Mouse (Mus musculus): ENCODE data around the gene Gm14190. TPM values are rescaled to one million over a fixed set of nuclear protein-coding genes. Genes with fewer than 3 reads are reported as not detected.
"Not testable (repeated sequence)": the region's sequence is repeated elsewhere in the genome, so short reads cannot be mapped to it uniquely, and the experiment has no call there.

Gene Gm14190
- not detected in 2 replicates for total RNA-seq (2021)
- long read RNA-seq, experiment 1 = 0 reads
- long read RNA-seq, experiment 2 = 0 reads

- no peak for DNase-seq
Observed at GRCm38 (mm10) chr11:99690463-99690862, at the start of gene Gm14190. Gene Gm14190 (minus strand): TSS chr11:99690740.

GRCm38 (mm10) chr11:99734190-99734589 is 43.6 kb upstream of the Gm14190 start, which contains the start of gene Gm14180:
Gene Gm14180 (minus strand): TSS chr11:99734290.
- no peak for DNase-seq

- DNase-seq = no peak
Observed at GRCm38 (mm10) chr11:99724061-99724460, 33.5 kb upstream of the Gm14190 start.

- no peak for DNase-seq
Observed at GRCm38 (mm10) chr11:99718759-99719158, 28.2 kb upstream of the Gm14190 start.

GRCm38 (mm10) chr11:99685235-99685634 is 5.3 kb downstream of the Gm14190 start:
- not testable (repeated sequence) for DNase-seq

- no peak for DNase-seq
Observed at GRCm38 (mm10) chr11:99683481-99683880, 7.1 kb downstream of the Gm14190 start.

- no peak for DNase-seq
Observed at GRCm38 (mm10) chr11:99665860-99666259, 24.7 kb downstream of the Gm14190 start, which contains the start of gene Krtap4-6. Gene Krtap4-6 (minus strand): TSS chr11:99665960.

DNA sequence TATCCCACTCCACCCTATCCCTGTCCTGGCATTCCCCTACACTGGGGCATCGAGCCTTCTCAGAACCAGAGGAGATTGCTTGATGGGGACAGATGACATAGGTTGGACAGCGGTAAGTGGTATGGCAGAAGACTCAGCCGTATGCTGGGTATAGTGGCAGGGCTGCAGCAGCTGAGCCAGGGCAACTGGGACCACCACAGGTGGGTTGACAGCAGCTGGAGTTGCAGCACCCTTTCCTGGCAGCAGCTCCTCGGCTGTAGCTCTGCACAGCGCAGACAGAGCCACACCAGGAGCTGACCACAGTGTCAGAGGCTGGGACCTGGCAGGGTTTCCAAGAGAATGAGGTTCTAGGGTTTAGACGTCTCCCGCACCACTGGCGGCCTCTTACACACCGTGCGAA is 27.7 kb downstream of the Gm14190 start:
- DNase-seq = no peak

DNA sequence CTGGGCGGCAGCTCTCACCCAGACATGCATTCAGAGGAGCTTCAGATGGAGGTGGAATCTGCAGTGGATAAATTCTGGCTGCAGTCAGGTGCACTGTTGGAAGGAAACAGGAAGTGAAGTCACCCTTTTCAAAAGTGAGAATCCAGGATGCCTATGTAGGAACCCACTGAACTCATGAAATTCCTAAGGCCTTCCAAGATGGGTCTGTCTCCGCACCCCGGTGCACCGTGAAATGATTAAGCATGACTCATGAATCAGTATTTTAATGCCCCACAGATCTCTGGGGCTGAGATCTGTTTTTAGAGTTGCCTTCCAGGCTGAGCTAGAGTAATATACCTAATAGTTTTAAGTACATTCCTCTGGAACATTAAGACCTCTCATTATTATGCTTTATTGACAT is 31.3 kb downstream of the Gm14190 start:
- no peak for DNase-seq

DNA sequence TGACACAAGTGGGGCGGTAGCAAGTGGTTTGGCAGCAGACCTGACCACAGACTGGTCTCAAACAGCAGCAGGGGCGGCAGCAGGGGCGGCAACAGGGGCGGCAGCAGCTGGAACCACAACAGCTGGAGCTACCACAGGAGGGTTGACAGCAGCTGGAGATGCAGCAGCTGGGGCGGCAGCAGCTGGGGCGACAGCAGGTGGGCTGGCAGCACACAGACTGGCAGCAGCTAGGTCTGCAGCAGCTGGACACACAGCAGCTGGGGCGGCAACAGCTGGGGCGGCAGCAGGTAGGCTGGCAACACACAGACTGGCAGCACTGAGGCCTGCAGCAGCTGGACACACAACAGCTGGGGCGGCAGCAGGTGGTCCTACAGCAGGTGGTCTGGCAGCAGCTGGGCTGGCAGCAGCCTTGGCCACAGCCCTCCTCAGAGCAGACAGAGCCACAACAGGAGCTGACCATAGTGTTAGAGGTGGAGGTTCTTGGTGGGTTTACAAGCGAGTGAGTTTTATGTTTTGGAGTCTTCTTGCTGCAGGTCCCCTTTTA is 32.0 kb downstream of the Gm14190 start, which contains the start of gene Gm11563:
Gene Gm11563 (minus strand): TSS at position 494 of the 544 bp plus-strand sequence.
- DNase-seq = not testable (repeated sequence)

- DNase-seq = no peak
Observed at GRCm38 (mm10) chr11:99657051-99657450, 33.5 kb downstream of the Gm14190 start.

DNA sequence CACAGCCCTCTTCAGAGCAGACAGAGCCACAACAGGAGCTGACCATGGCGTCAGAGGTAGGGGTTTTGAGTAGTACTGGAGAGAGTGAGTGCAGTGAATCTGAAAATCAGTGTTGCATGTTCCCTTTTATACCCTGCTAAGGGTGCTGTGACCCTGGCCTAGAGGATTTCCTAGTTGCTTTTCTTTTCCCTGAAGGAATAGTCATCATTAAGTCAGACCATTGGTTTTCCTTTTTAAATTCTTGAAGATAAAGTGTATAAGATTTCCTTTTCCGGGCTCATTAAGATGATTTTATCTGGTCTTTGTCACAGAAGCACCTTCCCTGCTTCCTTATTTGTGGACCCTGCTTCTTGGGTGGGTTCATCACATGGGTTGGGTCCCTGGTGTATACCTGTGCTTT is 40.4 kb downstream of the Gm14190 start, which contains the start of gene Gm11555:
Gene Gm11555 (minus strand): TSS at position 101 of the 400 bp plus-strand sequence.
- DNase-seq = no peak

DNA sequence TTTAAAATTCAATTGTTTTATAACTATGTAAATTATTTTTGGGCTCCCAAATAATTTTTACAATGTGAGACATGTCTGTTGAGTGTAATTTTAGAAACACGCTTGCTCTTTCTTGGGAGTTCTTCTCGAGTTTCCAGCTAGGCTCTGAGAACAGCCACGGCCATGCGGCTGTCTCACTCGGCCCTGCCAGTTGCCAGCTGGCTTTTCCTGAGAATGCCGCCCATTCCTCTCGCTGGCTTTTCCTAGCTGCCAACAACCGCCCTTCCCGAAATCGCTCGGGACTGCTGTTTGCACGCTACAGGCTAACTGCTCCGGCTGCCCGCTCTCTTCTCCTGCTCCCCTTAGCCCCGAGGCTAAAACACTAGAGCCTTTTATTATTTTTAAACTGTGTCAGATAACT is 44.1 kb downstream of the Gm14190 start:
- DNase-seq = no peak

GRCm38 (mm10) chr11:99644351-99644750 is 46.2 kb downstream of the Gm14190 start:
- DNase-seq = no peak

- DNase-seq = not testable (repeated sequence)
Observed at GRCm38 (mm10) chr11:99643635-99644139, 46.9 kb downstream of the Gm14190 start, which contains the start of gene Krtap4-7. Gene Krtap4-7 (minus strand): TSS chr11:99644089.

- no peak for DNase-seq
Observed at GRCm38 (mm10) chr11:99640926-99641325, 49.6 kb downstream of the Gm14190 start.

Other genes starting within 250 kb of the Gm14190 start
- gene Krt23, start 197.6 kb downstream of the Gm14190 start, total RNA-seq (2021) = 0.30 and 6.4 TPM in 2 replicates
- not detected in 2 replicates for gene Krt39, start 169.4 kb downstream of the Gm14190 start, total RNA-seq (2021)
- not detected in 2 replicates for gene Krt40, start 147.6 kb downstream of the Gm14190 start, total RNA-seq (2021)
- gene Krtap3-3, start 139.9 kb downstream of the Gm14190 start, total RNA-seq (2021) = not detected in 2 replicates
- gene Krtap3-2, start 133.9 kb downstream of the Gm14190 start, total RNA-seq (2021) = not detected in 2 replicates
- gene Gm11939, start 131.3 kb downstream of the Gm14190 start, total RNA-seq (2021) = not detected in 2 replicates
- gene Krtap3-1, start 124.1 kb downstream of the Gm14190 start, total RNA-seq (2021) = not detected in 2 replicates
- gene Krtap1-5, start 109.7 kb downstream of the Gm14190 start, total RNA-seq (2021) = not detected in 2 replicates
- gene Krtap1-4, start 107.1 kb downstream of the Gm14190 start, total RNA-seq (2021) = not detected in 2 replicates
- not detected in 2 replicates for gene Krtap1-3, start 99.4 kb downstream of the Gm14190 start, total RNA-seq (2021)
- not detected in 2 replicates for gene Krtap9-3, start 92.6 kb downstream of the Gm14190 start, total RNA-seq (2021)
- not detected in 2 replicates for gene Gm11938, start 87.4 kb downstream of the Gm14190 start, total RNA-seq (2021)
- not detected in 2 replicates for gene Gm11937, start 80.6 kb downstream of the Gm14190 start, total RNA-seq (2021)
- not detected in 2 replicates for gene Krtap2-4, start 75.9 kb downstream of the Gm14190 start, total RNA-seq (2021)
- gene Gm11562, start 70.3 kb downstream of the Gm14190 start, total RNA-seq (2021) = not detected in 2 replicates
- gene Krtap4-1, start 62.5 kb downstream of the Gm14190 start, total RNA-seq (2021) = not detected in 2 replicates
- gene Krtap4-2, start 55.7 kb downstream of the Gm14190 start, total RNA-seq (2021) = not detected in 2 replicates
- gene Krtap4-7, start 46.7 kb downstream of the Gm14190 start, total RNA-seq (2021) = not detected in 2 replicates
- gene Gm11555, start 40.5 kb downstream of the Gm14190 start, total RNA-seq (2021) = not detected in 2 replicates
- not detected in 2 replicates for gene Gm11563, start 31.8 kb downstream of the Gm14190 start, total RNA-seq (2021)
- gene Krtap4-6, start 24.8 kb downstream of the Gm14190 start, total RNA-seq (2021) = not detected in 2 replicates
- not detected in 2 replicates for gene Gm14180, start 43.5 kb upstream of the Gm14190 start, total RNA-seq (2021)
- not detected in 2 replicates for gene Gm11595, start 82.2 kb upstream of the Gm14190 start, total RNA-seq (2021)
- gene Krtap4-8, start 90.0 kb upstream of the Gm14190 start, total RNA-seq (2021) = not detected in 2 replicates
- gene Krtap4-9, start 94.5 kb upstream of the Gm14190 start, total RNA-seq (2021) = not detected in 2 replicates
- gene Gm11596, start 102.7 kb upstream of the Gm14190 start, total RNA-seq (2021) = not detected in 2 replicates
- not detected in 2 replicates for gene Gm11569, start 108.2 kb upstream of the Gm14190 start, total RNA-seq (2021)
- gene Gm11554, start 113.7 kb upstream of the Gm14190 start, total RNA-seq (2021) = not detected in 2 replicates
- gene Krtap4-13, start 119.2 kb upstream of the Gm14190 start, total RNA-seq (2021) = not detected in 2 replicates
- gene Gm11564, start 124.9 kb upstream of the Gm14190 start, total RNA-seq (2021) = not detected in 2 replicates
- gene 2300003K06Rik, start 147.3 kb upstream of the Gm14190 start, total RNA-seq (2021) = not detected in 2 replicates
- not detected in 2 replicates for gene Krtap4-16, start 160.9 kb upstream of the Gm14190 start, total RNA-seq (2021)
- gene Gm11568, start 167.2 kb upstream of the Gm14190 start, total RNA-seq (2021) = not detected in 2 replicates
- not detected in 2 replicates for gene Gm11559, start 173.7 kb upstream of the Gm14190 start, total RNA-seq (2021)
- gene Krtap9-1, start 182.6 kb upstream of the Gm14190 start, total RNA-seq (2021) = not detected in 2 replicates
- not detected in 2 replicates for gene Gm11567, start 188.4 kb upstream of the Gm14190 start, total RNA-seq (2021)
- not detected in 2 replicates for gene Krtap31-1, start 217.2 kb upstream of the Gm14190 start, total RNA-seq (2021)
- gene Gm11565, start 224.0 kb upstream of the Gm14190 start, total RNA-seq (2021) = not detected in 2 replicates
- not detected in 2 replicates for gene Krtap31-2, start 245.6 kb upstream of the Gm14190 start, total RNA-seq (2021)

All from adrenal gland, postnatal 14 days (tissue).